ENCODE assay signal across 26 mouse cellular contexts in the genomic region with DNA sequence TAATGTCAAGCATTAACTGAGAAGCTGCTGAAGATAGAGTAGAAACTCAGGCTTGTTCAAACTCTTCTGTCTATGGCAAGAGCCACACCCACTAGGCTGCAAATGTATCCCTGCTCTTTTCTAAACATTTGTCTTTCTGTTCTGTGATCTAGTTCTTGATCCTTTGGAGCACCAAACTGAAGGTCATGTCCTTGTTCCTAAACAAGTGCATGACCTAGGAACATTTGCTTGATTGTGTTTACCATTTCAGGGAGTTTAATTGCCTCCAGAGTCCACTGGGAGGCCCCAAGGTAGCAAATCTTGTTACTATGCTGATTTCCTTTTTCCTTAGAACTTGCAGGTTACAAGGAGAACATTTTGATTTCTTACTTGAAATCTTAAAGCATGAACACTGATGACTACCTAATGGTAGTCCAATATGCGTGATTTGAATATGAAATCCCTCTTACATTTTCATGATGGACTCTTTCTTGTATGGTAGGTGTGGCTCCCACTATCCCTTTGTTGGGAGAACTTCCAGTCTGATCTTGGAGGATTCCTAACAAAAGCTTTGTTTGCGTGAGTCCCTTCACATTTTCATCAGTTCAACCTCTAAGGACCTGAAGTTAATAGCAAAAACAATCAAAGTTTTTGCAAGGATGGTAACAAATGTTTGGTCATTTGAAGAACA.
DNase-seq lines count a peak whose midpoint lies in the region; ATAC-seq and TF ChIP-seq lines count a peak whose summit lies in the region.
"Had no signal": no experiment of that assay in that cellular context is flagged by ENCODE, and none has a peak within 500 bp of the region (broad histone marks: within the 10 kb centered on the region; RNA-seq: fewer than 3 reads in every experiment).

No protein-coding gene starts in this region.

- 0 out of 2 replicates have a peak overlapping the region, but pooled peaks have one; percentile 18 for H3K27ac ChIP-seq in embryonic fibroblast, embryonic 13.5 days (ENCODE audit: insufficient read depth, low read length)
- no peak overlapping the region for H3K27ac ChIP-seq in forebrain, embryonic 14.5 days (ENCODE audit: low read depth, low read length)
- no peak overlapping the region for H3K27ac ChIP-seq in forebrain, postnatal 0 days (ENCODE audit: low read depth, low read length)
- H3K27ac ChIP-seq: embryonic facial prominence, embryonic 10.5 days; embryonic facial prominence, embryonic 12.5 days; forebrain, embryonic 10.5 days; forebrain, embryonic 12.5 days; forebrain, embryonic 15.5 days had no signal

- WGBS in forebrain, embryonic 14.5 days: 84% methylated on average over 2 of the region's 2 CpGs
- 95% methylated on average over 2 of the region's 2 CpGs for WGBS in forebrain, postnatal 0 days
- WGBS in lung, adult 2 months: 83% methylated on average over 2 of the region's 2 CpGs

- no peak overlapping the region for H3K9ac ChIP-seq in forebrain, embryonic 14.5 days (ENCODE audit: low read length)
- no peak overlapping the region for H3K9ac ChIP-seq in forebrain, postnatal 0 days
- H3K9ac ChIP-seq: embryonic facial prominence, embryonic 12.5 days; forebrain, embryonic 12.5 days; forebrain, embryonic 15.5 days had no signal

- no peak for TF ChIP-seq POLR2A in embryonic fibroblast, embryonic 13.5 days (IDR thresholded peaks at IDR 0.05; ENCODE audit: low read depth, low read length)
- TF ChIP-seq POLR2A in lung, adult 2 months (IDR thresholded peaks at IDR 0.05; ENCODE audit: borderline replicate concordance, extremely low read depth, low read depth, low read length): no peak

- H3K27me3 ChIP-seq in forebrain, embryonic 14.5 days (replicated peaks; ENCODE audit: control insufficient read depth, insufficient read depth, low read length): no peaks in the 10 kb centered on the region
- no peaks in the 10 kb centered on the region for H3K27me3 ChIP-seq in forebrain, postnatal 0 days (ENCODE audit: insufficient read depth, low read length)
- H3K27me3 ChIP-seq: CH12.LX; embryonic facial prominence, embryonic 12.5 days; forebrain, embryonic 12.5 days; forebrain, embryonic 15.5 days; Patski had no signal

- H3K36me3 ChIP-seq in forebrain, embryonic 14.5 days (ENCODE audit: control insufficient read depth, insufficient read depth, low read length): no peaks in the 10 kb centered on the region
- no peaks in the 10 kb centered on the region for H3K36me3 ChIP-seq in forebrain, postnatal 0 days (ENCODE audit: insufficient read depth)
- H3K36me3 ChIP-seq: embryonic facial prominence, embryonic 10.5 days; embryonic facial prominence, embryonic 12.5 days; forebrain, embryonic 10.5 days; forebrain, embryonic 12.5 days; forebrain, embryonic 15.5 days; G1E had no signal

- no peak for TF ChIP-seq CTCF in embryonic fibroblast, embryonic 13.5 days (IDR thresholded peaks at IDR 0.05; ENCODE audit: borderline replicate concordance, insufficient read depth, low read length)
- TF ChIP-seq CTCF in forebrain, postnatal 0 days (IDR thresholded peaks at IDR 0.05; ENCODE audit: low read depth): no peak
- TF ChIP-seq CTCF in lung, adult 2 months (IDR thresholded peaks at IDR 0.05; ENCODE audit: insufficient read depth, low read length): no peak

- no peak overlapping the region for H3K4me2 ChIP-seq in forebrain, embryonic 14.5 days (ENCODE audit: low read length)
- no peak overlapping the region for H3K4me2 ChIP-seq in forebrain, postnatal 0 days (ENCODE audit: low read depth)
- H3K4me2 ChIP-seq: embryonic facial prominence, embryonic 12.5 days; forebrain, embryonic 12.5 days; forebrain, embryonic 15.5 days had no signal

- no peak for ATAC-seq in forebrain, embryonic 14.5 days
- ATAC-seq in forebrain, postnatal 0 days: no peak
- ATAC-seq: activated CD4-positive, CD25-positive, alpha-beta regulatory T cell, adult 4 months; CD4-positive, CD25-positive, alpha-beta regulatory T cell, adult 4 months; forebrain, embryonic 15.5 days; Patski had no signal

- no peak overlapping the region for H3K4me3 ChIP-seq in embryonic fibroblast, embryonic 13.5 days (ENCODE audit: insufficient read depth, low read length)
- no peak overlapping the region for H3K4me3 ChIP-seq in forebrain, embryonic 14.5 days (ENCODE audit: low read depth, low read length)
- no peak overlapping the region for H3K4me3 ChIP-seq in forebrain, postnatal 0 days (ENCODE audit: low read depth, low read length)
- H3K4me3 ChIP-seq in lung, adult 2 months (replicated peaks; ENCODE audit: extremely low read depth, low read depth, low read length): no peak overlapping the region
- H3K4me3 ChIP-seq: embryonic facial prominence, embryonic 10.5 days; embryonic facial prominence, embryonic 12.5 days; erythroblast, embryonic 14.5 days; forebrain, embryonic 10.5 days; forebrain, embryonic 12.5 days; forebrain, embryonic 15.5 days had no signal

- peaks cover 12% of the 10 kb centered on the region for H3K4me1 ChIP-seq in embryonic fibroblast, embryonic 13.5 days (ENCODE audit: control insufficient read depth, insufficient read depth, low read length)
- H3K4me1 ChIP-seq in forebrain, embryonic 14.5 days (ENCODE audit: control insufficient read depth, insufficient read depth, low read length): no peaks in the 10 kb centered on the region
- no peaks in the 10 kb centered on the region for H3K4me1 ChIP-seq in forebrain, postnatal 0 days (ENCODE audit: insufficient read depth)
- no peaks in the 10 kb centered on the region for H3K4me1 ChIP-seq in lung, adult 2 months (ENCODE audit: control insufficient read depth, insufficient read depth, low read length)
- H3K4me1 ChIP-seq: embryonic facial prominence, embryonic 10.5 days; embryonic facial prominence, embryonic 12.5 days; forebrain, embryonic 10.5 days; forebrain, embryonic 12.5 days; forebrain, embryonic 15.5 days had no signal

- DNase-seq in ES-CJ7 (ENCODE audit: low read depth, low spot score) (peak; percentile 85), R1 (ENCODE audit: low read depth, low spot score) (peak; percentile 67)
- DNase-seq in forebrain, embryonic 14.5 days (ENCODE audit: low spot score): no peak
- DNase-seq in forebrain, postnatal 0 days: no peak
- DNase-seq in lung, adult 2 months: no peak
- DNase-seq: adrenal gland, adult 8-10 months; adrenal gland, postnatal 14 days; adrenal gland, postnatal 36 days; B cell, adult 2 months; cerebellum, adult 11-12 months; cerebellum, adult 2 months; cerebellum, adult 9-10 months; cerebellum, postnatal 10 days; cerebellum, postnatal 25 days had no signal

- H3K9me3 ChIP-seq in forebrain, embryonic 14.5 days (replicated peaks; ENCODE audit: control insufficient read depth, low read length): no peaks in the 10 kb centered on the region
- H3K9me3 ChIP-seq in forebrain, postnatal 0 days (ENCODE audit: low read length): no peaks in the 10 kb centered on the region
- H3K9me3 ChIP-seq: embryonic facial prominence, embryonic 10.5 days; embryonic facial prominence, embryonic 12.5 days; forebrain, embryonic 10.5 days; forebrain, embryonic 12.5 days; forebrain, embryonic 15.5 days; G1E had no signal

Comparison
In these comparisons a context has a peak if more than half of its experiments do, and no peak if none do; other contexts are left out.
1. DNase-seq: peak in ES-CJ7 (single experiment) and R1 (single experiment); none in forebrain, embryonic 14.5 days (single experiment), forebrain, postnatal 0 days (single experiment) and lung, adult 2 months (single experiment).